Mouse (Mus musculus) adrenal gland (tissue): ENCODE measurements around the gene Hexim1.

Source experiments
- intact Hi-C: fragments of 180-260 bp; cut with DNase I; formaldehyde crosslinking; loops from one replicate; pipeline ENCODE4 v1.15.1; 2025

Gene Hexim1

DNA sequence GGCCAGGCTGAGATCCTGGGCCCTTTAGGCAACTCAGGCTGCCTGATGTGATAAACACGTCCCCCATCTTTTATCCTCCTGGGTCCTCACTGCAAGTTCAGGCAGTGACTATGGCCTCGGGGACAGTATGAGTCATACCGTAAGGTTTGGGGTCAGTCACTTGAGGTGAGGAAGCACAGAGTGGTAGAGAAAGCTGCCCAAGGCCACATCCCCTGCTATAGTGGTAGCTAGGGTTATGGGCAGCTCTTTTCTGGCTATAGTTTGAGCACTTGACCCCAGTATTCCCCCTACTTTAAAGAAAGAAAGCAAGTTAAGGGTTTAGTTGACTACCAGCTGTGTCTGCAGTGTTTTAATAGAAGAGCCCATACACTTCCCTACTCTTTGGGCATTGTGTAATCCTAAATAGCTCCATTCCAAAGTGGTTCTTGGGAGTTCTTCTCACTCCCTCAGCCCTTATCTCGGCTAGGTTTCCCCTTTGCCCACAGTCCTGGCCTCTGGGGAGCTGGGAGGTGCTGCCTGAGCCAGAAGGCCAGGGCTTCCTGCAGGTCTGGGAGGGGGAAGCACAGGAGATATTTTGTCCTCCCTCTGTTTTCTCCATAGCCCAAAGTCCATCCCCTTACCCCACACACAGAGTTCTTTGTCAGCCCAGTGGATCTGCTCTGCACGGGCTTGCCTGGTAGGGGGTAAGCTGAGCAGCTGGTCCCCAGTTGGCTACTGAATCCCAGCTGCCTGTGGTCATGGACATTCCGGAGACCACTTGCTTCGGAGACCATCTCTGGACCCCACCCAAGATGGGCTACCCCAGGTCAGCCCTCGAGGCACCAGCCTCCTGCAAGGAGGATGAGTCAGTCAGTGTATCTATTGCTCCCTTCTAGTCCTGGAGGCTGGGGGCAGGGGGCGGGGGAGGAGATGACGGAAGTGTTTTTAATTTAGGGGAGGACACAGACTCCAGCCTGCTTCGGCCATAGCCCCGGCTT is 28.6 kb downstream of the Hexim1 start:
- intact Hi-C loops: no loop called here

DNA sequence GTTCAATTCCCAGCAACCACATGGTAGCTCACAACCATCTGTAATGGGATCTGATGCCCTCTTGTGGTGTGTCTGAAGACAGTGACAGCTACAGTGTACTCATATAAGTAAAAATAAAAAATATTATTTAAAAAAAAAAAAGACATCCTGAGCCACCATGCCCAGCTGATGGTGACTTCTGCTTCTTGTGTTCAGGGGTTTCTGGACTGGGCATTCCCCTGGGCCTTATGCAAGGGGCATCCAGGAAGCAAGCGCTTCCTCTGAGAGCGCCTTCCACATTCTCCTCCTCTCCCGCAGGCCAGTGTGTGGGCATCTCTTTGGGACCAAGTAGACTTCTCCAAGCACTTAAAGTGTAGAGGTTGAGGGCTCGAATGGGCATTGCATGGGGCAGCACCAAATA is 30.4 kb downstream of the Hexim1 start:
- intact Hi-C loops: no loop called here

DNA sequence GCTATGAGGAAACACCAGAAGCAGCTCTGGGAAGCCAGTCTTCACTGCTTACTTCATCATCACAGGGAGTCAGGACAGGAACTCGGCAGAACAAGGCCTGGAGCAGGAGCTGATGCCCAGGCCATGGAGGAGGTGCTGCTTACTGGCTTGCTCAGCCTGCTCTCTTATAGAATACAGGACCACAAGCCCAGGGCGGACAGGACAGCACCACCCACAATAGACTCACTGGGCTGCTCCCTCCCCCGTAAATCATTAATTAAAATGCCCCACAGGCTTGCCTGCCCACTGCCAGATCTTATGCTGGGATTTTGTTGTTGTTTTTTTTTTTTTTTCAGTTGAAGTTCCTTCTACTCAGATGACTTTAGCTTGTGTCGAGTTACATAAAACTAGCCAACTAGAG is 31.7 kb downstream of the Hexim1 start:
- intact Hi-C loops: no loop called here

DNA sequence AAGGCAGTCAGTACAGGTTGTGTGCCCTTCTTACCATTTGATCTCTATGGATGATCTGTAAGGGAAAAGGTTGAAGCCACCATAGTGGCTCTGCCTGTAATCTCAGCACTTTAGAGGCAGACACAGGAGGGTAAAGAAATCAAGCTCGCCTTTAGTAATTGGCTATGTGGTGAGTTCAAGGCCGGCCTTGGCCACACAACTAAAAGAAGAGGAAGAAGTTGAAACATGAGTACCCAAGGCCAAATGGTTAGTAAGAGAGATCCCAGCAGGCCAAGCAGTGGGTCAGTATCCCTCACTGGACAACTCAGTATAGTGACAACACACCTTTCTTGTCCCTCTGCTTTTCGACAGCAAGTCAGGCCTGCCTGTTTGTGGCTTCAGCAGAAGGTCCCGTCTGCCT is 33.7 kb downstream of the Hexim1 start:
- intact Hi-C loops: no loop called here

DNA sequence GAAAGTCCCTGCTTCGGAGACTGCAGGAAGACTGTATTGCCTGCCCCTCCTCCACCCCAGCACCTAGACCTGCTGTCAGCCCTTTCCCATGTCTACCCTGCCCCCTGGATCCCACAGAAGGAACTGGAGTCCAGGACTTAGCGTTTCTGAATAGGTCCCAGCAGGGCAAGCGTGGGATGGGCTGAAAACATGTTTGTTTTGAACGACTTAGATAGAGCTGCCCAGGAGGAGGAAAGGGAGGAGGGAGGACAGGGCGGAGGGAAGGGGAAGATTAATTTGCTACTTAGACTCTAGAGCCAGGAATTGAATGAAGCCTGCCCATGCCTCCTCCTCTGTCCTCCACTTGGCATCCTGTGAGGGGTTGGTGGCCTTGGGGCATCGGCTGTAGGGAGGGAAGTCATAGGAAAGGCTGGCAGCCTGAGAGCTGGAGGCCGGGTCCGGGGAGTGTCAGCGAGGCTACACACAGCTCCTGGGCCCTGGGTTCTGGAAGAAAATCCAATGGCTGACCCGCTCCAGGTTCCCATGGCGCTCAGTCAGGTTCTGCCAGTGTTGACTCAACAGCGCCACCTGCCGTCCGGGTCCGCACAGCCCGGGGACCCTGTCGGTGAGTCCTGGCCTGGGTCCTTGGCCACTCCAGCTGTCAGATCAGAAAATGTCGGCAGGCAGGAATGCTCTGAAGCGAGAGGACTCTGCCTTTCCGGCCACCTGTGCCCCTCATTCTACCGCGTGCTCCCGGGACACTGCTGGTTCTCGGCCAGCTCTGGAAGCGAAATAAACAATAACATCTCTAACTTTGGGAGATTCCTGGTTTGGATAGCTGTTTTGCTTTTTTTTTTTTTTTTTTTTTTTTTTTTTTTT is 42.8 kb downstream of the Hexim1 start:
- intact Hi-C loops: loop anchor here (2.0 kb wide), 2 partner anchors 42 to 56 kb away; partner anchors contain the start of gene Hexim1

DNA sequence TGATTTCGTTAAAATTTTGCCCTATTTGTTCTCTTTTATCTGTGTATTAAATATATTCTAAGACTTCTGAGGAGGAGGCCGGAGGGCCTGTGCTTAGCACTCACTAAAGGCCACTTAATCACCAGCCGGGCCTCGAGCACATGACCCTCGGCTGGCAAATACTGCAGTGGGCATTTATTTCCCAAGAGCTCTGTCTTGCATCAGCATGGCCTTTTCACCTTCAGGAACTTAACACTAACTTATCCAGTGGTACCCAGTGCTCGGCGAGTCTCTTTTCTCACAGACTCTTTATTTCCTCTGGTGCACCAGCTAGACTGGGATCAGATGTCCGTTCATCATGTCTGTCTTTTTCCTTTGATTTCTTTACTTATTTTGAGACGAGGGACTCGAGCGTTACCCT is 44.7 kb downstream of the Hexim1 start:
- intact Hi-C loops: no loop called here

DNA sequence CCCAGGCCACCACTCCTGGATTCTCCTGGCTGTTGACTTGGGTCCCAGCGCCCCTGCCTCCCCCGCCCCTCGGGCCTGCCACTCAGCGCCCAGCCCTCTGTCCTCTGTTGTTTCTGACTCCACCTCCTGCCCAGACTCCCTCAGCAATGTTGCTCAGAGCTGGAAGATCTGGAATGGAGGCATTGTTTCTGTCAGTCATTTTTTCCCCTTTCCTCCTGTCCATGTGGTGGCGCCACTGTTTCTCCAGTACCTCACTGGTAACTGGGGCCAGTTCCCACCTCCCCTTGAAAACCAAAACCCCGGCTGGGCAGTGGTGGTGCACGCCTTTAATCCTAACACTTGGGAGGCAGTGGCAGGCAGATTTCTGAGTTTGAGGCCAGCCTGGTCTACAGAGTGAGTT is 45.4 kb downstream of the Hexim1 start:
- intact Hi-C loops: no loop called here

DNA sequence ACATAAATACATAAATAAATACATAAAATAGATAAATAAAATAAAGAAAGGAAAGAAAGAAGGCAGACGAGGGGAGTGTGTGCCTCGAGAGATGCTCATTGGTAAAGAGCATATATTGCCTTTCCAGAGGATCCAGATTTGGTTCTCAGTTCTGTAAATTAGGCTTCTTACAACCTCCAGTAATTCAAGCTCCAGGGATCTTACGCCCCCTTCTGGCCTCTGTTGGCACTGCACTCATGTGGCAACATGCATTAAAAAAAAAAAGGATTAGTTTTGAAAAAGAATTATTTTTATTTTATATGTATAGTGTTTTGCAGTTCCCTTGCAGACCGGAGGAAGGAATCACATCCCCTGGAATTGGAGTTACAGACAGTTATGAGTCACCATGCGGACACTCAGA is 46.1 kb downstream of the Hexim1 start:
- intact Hi-C loops: no loop called here

DNA sequence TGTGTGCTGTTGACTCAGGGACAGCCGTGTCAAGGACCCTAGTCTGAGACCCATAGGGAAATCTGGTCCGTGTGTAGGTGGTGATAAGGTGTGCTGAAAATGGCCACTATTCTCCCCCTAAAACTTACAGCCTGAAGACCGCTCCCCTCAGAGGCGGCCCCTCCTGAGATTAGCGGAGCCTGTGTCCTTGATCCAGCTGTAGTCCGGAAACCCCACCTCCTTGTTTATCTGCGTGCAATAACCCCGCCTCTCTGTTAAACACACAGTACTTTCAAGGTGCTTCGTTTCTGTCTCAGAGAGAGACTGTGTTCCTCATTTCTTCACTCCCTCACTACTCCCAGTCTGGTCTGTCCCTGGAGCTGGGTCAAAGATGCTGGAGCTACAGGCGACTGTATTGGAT is 48.4 kb downstream of the Hexim1 start:
- intact Hi-C loops: no loop called here

DNA sequence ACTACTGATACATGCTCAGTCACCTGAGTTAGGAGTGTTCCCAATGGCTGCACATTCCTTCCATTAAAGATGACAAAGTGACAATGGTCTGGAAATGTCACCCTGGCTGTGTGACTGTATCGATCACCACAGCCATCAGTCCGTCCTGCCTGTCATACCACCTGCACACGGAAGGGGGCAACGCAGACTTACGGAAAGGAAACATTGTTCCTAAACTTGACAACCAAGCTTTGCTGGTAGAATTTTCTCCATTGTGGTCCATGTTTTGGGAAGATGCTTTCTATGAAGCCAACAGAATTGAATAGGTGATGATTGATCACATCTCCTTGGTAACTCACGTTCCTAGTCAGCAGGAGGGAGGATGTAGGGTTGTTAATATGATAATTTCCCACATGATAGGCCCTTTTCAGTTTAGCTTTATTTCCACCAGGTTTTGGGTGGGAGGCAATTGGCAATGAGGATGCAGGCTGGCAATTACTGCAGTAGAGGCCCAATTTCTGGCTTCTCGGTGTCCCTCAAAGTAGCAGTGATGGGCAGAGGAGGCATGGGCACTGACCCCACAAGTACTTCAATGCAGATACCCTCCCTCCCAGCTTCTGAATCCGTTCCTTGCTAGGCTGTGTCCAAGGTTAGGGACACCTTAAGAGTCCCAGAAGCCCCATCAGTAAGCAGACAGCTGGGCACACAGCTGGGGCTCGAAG is 52.8 kb downstream of the Hexim1 start:
- intact Hi-C loops: loop anchor here (1.0 to 2.0 kb wide), 2 partner anchors 17 to 158 kb away; no protein-coding TSS in a partner anchor
